Mouse (Mus musculus): ENCODE results near the gene Trub1. TPM values are rescaled to one million over a fixed set of nuclear protein-coding genes. Genes with fewer than 3 reads are reported as not detected.

The Trub1 gene
- 13.6 TPM for polyA plus RNA-seq (2017; shearing (Covaris generic))

GRCm38 (mm10) chr19:57452492-57453217 is at the start of gene Trub1:
Gene Trub1 (plus strand): TSS chr19:57452912.

Other genes starting within 250 kb of the Trub1 start
- gene Ablim1, start 138.0 kb upstream of the Trub1 start, polyA plus RNA-seq (2017; shearing (Covaris generic)): 446 TPM
- 25.1 TPM for gene Fam160b1, start 92.2 kb upstream of the Trub1 start, polyA plus RNA-seq (2017; shearing (Covaris generic))
- 2.2 TPM for gene Atrnl1, start 158.1 kb downstream of the Trub1 start, polyA plus RNA-seq (2017; shearing (Covaris generic))

Measured in effector memory CD4-positive, alpha-beta T cell, adult 5 months (primary cell).